Mouse (Mus musculus): ENCODE measurements around the gene Cdk5r2.

GRCm38 (mm10) chr1:74854306-74855056, at the start of gene Cdk5r2:
- no peak for TF ChIP-seq CTCF (IDR thresholded peaks at IDR 0.05; ENCODE audit: extremely low read depth, insufficient read length, insufficient replicate concordance, low read depth, low read length)
- no peak for TF ChIP-seq POLR2A (IDR thresholded peaks at IDR 0.05; ENCODE audit: low read depth, low read length)
